Mouse (Mus musculus): ENCODE data around the gene Bgn. TPM values are rescaled to one million over a fixed set of nuclear protein-coding genes. Genes with fewer than 3 reads are reported as not detected.

The Bgn gene
- total and polyA plus RNA-seq, 2 experiments from 2014 or later: 23.7 to 68.9 TPM

- Histone ChIP-seq H3K4me1 (ENCODE audit: insufficient read depth, low read length) (no peaks in the 10 kb centered on the region), H3K9me3 (ENCODE audit: low read length) (no peaks in the 10 kb centered on the region), H3K27me3 (ENCODE audit: insufficient read depth, low read length) (no peaks in the 10 kb centered on the region), H3K9ac (replicated peaks; ENCODE audit: low read length) (no peak overlapping the region), H3K4me2 (ENCODE audit: low read depth, low read length) (no peak overlapping the region), H3K27ac (no peak overlapping the region), H3K36me3 (ENCODE audit: insufficient read depth, low read length) (no peaks in the 10 kb centered on the region), H3K4me3 (ENCODE audit: low read length) (no peak overlapping the region)
- no peak for TF ChIP-seq CTCF (IDR thresholded peaks at IDR 0.05; ENCODE audit: low read depth)
- DNase-seq (ENCODE audit: low spot score) (no peak), ATAC-seq (no peak)
- 72% methylated on average over 3 of the region's 3 CpGs for WGBS
Measured at GRCm38 (mm10) chrX:73509209-73509608, 25.8 kb downstream of the Bgn start.

GRCm38 (mm10) chrX:73512904-73513303, 29.5 kb downstream of the Bgn start:
- DNase-seq (ENCODE audit: low spot score) (no peak), ATAC-seq (0 out of 2 replicates have a peak, but pooled peaks have one; percentile 44)
- Histone ChIP-seq H3K4me1 (ENCODE audit: insufficient read depth, low read length) (no peaks in the 10 kb centered on the region), H3K27ac (no peak overlapping the region), H3K9me3 (ENCODE audit: low read length) (no peaks in the 10 kb centered on the region), H3K9ac (replicated peaks; ENCODE audit: low read length) (no peak overlapping the region), H3K27me3 (ENCODE audit: insufficient read depth, low read length) (no peaks in the 10 kb centered on the region), H3K36me3 (ENCODE audit: insufficient read depth, low read length) (no peaks in the 10 kb centered on the region), H3K4me2 (ENCODE audit: low read depth, low read length) (no peak overlapping the region), H3K4me3 (ENCODE audit: low read length) (no peak overlapping the region)
- TF ChIP-seq CTCF (IDR thresholded peaks at IDR 0.05; ENCODE audit: low read depth): no peak
- WGBS: 33% methylated on average over 3 of the region's 3 CpGs

GRCm38 (mm10) chrX:73516556-73516955, 33.2 kb downstream of the Bgn start:
- Histone ChIP-seq H3K9ac (replicated peaks; ENCODE audit: low read length) (no peak overlapping the region), H3K4me1 (ENCODE audit: insufficient read depth, low read length) (no peaks in the 10 kb centered on the region), H3K27me3 (ENCODE audit: insufficient read depth, low read length) (no peaks in the 10 kb centered on the region), H3K4me2 (ENCODE audit: low read depth, low read length) (no peak overlapping the region), H3K9me3 (ENCODE audit: low read length) (no peaks in the 10 kb centered on the region), H3K27ac (no peak overlapping the region), H3K4me3 (ENCODE audit: low read length) (no peak overlapping the region), H3K36me3 (ENCODE audit: insufficient read depth, low read length) (no peaks in the 10 kb centered on the region)
- TF ChIP-seq CTCF (IDR thresholded peaks at IDR 0.05; ENCODE audit: low read depth): no peak
- DNase-seq (ENCODE audit: low spot score) (no peak), ATAC-seq (peak; percentile 46)
- 60% methylated on average over 4 of the region's 4 CpGs for WGBS

GRCm38 (mm10) chrX:73517060-73517600, 33.7 kb downstream of the Bgn start:
- ATAC-seq: peak; percentile 39; the same call in 1 of the 2 replicates
- TF ChIP-seq CTCF (IDR thresholded peaks at IDR 0.05; ENCODE audit: low read depth): no peak

GRCm38 (mm10) chrX:73520692-73521091, 37.3 kb downstream of the Bgn start:
- Histone ChIP-seq H3K4me1 (ENCODE audit: insufficient read depth, low read length) (no peaks in the 10 kb centered on the region), H3K36me3 (ENCODE audit: insufficient read depth, low read length) (no peaks in the 10 kb centered on the region), H3K27ac (no peak overlapping the region), H3K9ac (replicated peaks; ENCODE audit: low read length) (no peak overlapping the region), H3K27me3 (ENCODE audit: insufficient read depth, low read length) (no peaks in the 10 kb centered on the region), H3K9me3 (ENCODE audit: low read length) (no peaks in the 10 kb centered on the region), H3K4me2 (ENCODE audit: low read depth, low read length) (no peak overlapping the region), H3K4me3 (ENCODE audit: low read length) (no peak overlapping the region)
- ATAC-seq (no peak), DNase-seq (ENCODE audit: low spot score) (no peak)
- no peak for TF ChIP-seq CTCF (IDR thresholded peaks at IDR 0.05; ENCODE audit: low read depth)
- 86% methylated on average over 3 of the region's 3 CpGs for WGBS

More at GRCm38 (mm10) chrX:73517060-73517600, 33.7 kb downstream of the Bgn start:
- H3K9ac ChIP-seq (replicated peaks; ENCODE audit: low read length): no peak overlapping the region
- no peak overlapping the region for H3K4me2 ChIP-seq (ENCODE audit: low read depth, low read length)
- DNase-seq (ENCODE audit: low spot score): no peak
- H3K27ac ChIP-seq: no peak overlapping the region
- no peaks in the 10 kb centered on the region for H3K36me3 ChIP-seq (ENCODE audit: insufficient read depth, low read length)
- H3K27me3 ChIP-seq (ENCODE audit: insufficient read depth, low read length): no peaks in the 10 kb centered on the region
- H3K4me1 ChIP-seq (ENCODE audit: insufficient read depth, low read length): no peaks in the 10 kb centered on the region
- H3K4me3 ChIP-seq (ENCODE audit: low read length): no peak overlapping the region
- no peaks in the 10 kb centered on the region for H3K9me3 ChIP-seq (ENCODE audit: low read length)

GRCm38 (mm10) chrX:73524318-73525222, 41.2 kb downstream of the Bgn start:
- TF ChIP-seq CTCF (IDR thresholded peaks at IDR 0.05; ENCODE audit: low read depth): no peak
- peak; percentile 86 for ATAC-seq

More at GRCm38 (mm10) chrX:73524318-73525222, 41.2 kb downstream of the Bgn start:
- 42% methylated on average over 9 of the region's 9 CpGs for WGBS
- no peaks in the 10 kb centered on the region for H3K36me3 ChIP-seq (ENCODE audit: insufficient read depth, low read length)
- peak; percentile 68 for DNase-seq (ENCODE audit: low spot score)
- H3K4me1 ChIP-seq (ENCODE audit: insufficient read depth, low read length): no peaks in the 10 kb centered on the region
- H3K4me3 ChIP-seq (ENCODE audit: low read length): no peak overlapping the region
- H3K27me3 ChIP-seq (ENCODE audit: insufficient read depth, low read length): no peaks in the 10 kb centered on the region
- H3K27ac ChIP-seq: 0 out of 2 replicates have a peak overlapping the region, but pooled peaks have one; percentile 7
- H3K4me2 ChIP-seq (ENCODE audit: low read depth, low read length): no peak overlapping the region
- no peak overlapping the region for H3K9ac ChIP-seq (replicated peaks; ENCODE audit: low read length)
- H3K9me3 ChIP-seq (ENCODE audit: low read length): no peaks in the 10 kb centered on the region

Measured in hindbrain, postnatal 0 days (tissue).